Mouse (Mus musculus) small intestine, adult 2 months (tissue): ENCODE data around the gene Vamp4. TPM values are rescaled to one million over a fixed set of nuclear protein-coding genes. Genes with fewer than 3 reads are reported as not detected.
"Not testable (repeated sequence)": the region's sequence is repeated elsewhere in the genome, so short reads cannot be mapped to it uniquely, and the experiment has no call there.

Experiments used
- H3K27ac ChIP-seq: fragments of 200-500 bp; 2 replicates; pipeline ENCODE4 v1.5.1; 2012; ENCODE audit warnings: low read depth, low read length, control low read depth, inconsistent platforms; ENCODE audit not compliant: insufficient read depth
- H3K27me3 ChIP-seq: fragments of 200-500 bp; 2 replicates; pipeline ENCODE4 v1.6.1; 2012; ENCODE audit warnings: mild to moderate bottlenecking, moderate library complexity, low read length, inconsistent platforms; ENCODE audit not compliant: control insufficient read depth, insufficient read depth
- H3K36me3 ChIP-seq: fragments of 200-500 bp; 2 replicates; pipeline ENCODE4 v1.6.1; 2012; ENCODE audit warnings: mild to moderate bottlenecking, low read length, control low read depth, inconsistent platforms; ENCODE audit not compliant: control insufficient read depth, insufficient read depth
- H3K4me1 ChIP-seq: fragments of 200-500 bp; 2 replicates; pipeline ENCODE4 v1.6.1; 2012; ENCODE audit warnings: low read length, inconsistent platforms, mixed read lengths; ENCODE audit not compliant: control insufficient read depth, insufficient read depth, insufficient read length
- H3K4me3 ChIP-seq: fragments of 200-500 bp; 2 replicates; pipeline ENCODE4 v1.5.1; 2012; ENCODE audit warnings: low read depth, mild to moderate bottlenecking, control low read depth, inconsistent platforms, low read length, moderate library complexity
- CTCF ChIP-seq: fragments of 200-500 bp; IDR thresholded peaks from 2 replicates; pipeline ENCODE4 v1.5.1; 2012; ENCODE audit warnings: low read depth, mild to moderate bottlenecking, control low read depth, inconsistent platforms, low read length, moderate library complexity, mixed read lengths; ENCODE audit not compliant: insufficient replicate concordance, insufficient read length; ENCODE audit errors: extremely low read depth
- POLR2A ChIP-seq: fragments of 200-500 bp; IDR thresholded peaks from 2 replicates; pipeline ENCODE4 v1.6.1; 2012; ENCODE audit warnings: low read depth, mild to moderate bottlenecking, control low read depth, inconsistent platforms, low read length, moderate library complexity
- WGBS: fragments of 180-500 bp; shearing (Covaris S2); methylation state at CpG from one replicate; pipeline ENCODE4 v1.1.7; 2018; 5-methylcytosine and 5-hydroxymethylcytosine counted together
- polyA plus RNA-seq: library from polyadenylated mRNA; depleted of rRNA; stranded (reverse); fragments of >200 nt; gene quantifications from 2 replicates; pipeline ENCODE4 v1.2.3, GENCODE M21; 2012

Gene Vamp4
- polyA plus RNA-seq, 1 experiment = 6.6 TPM

DNA sequence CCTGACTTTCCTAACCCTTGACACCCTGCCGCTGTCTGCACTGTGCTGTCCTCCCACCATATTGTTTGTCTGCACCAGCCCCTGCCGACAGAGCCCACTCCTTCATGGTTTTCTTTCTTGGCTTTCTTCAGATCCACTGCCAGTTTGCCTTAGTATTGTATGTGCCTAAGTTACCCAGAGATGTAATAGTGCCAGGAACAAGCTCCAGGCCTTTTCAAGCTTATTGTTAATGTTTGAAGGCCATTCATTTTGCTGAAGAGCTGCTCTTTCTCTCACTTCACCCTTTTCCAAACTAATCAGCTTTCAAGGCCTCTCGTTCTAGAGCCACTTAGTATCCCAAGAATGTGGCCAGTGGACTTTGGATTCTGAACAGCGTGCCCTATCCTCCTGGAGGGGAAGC is 40.9 kb downstream of the Vamp4 start:
- WGBS = 51% methylated on average over 4 of the region's 4 CpGs
- no peaks in the 10 kb centered on the region for H3K27me3 ChIP-seq
- H3K4me3 ChIP-seq = no peak overlapping the region
- no peak for TF ChIP-seq POLR2A
- TF ChIP-seq CTCF = no peak
- H3K4me1 ChIP-seq = no peaks in the 10 kb centered on the region
- H3K36me3 ChIP-seq = no peaks in the 10 kb centered on the region
- no peak overlapping the region for H3K27ac ChIP-seq

GRCm38 (mm10) chr1:162615511-162615910 is 45.2 kb downstream of the Vamp4 start:
- WGBS = 77% methylated on average over 1 of the region's 1 CpGs
- no peak overlapping the region for H3K27ac ChIP-seq
- H3K36me3 ChIP-seq = no peaks in the 10 kb centered on the region
- no peaks in the 10 kb centered on the region for H3K4me1 ChIP-seq
- no peak for TF ChIP-seq POLR2A
- no peak for TF ChIP-seq CTCF
- no peaks in the 10 kb centered on the region for H3K27me3 ChIP-seq
- H3K4me3 ChIP-seq = no peak overlapping the region

GRCm38 (mm10) chr1:162620487-162620886 is 50.2 kb downstream of the Vamp4 start:
- H3K27me3 ChIP-seq = no peaks in the 10 kb centered on the region
- no peaks in the 10 kb centered on the region for H3K4me1 ChIP-seq
- no peak overlapping the region for H3K27ac ChIP-seq
- WGBS = 70% methylated on average over 4 of the region's 4 CpGs
- H3K36me3 ChIP-seq = no peaks in the 10 kb centered on the region
- H3K4me3 ChIP-seq = no peak overlapping the region
- TF ChIP-seq CTCF (peak; percentile 56; the same call in 1 of the 2 replicates), POLR2A (no peak)

- WGBS = 29% methylated on average over 4 of the region's 4 CpGs
- no peak overlapping the region for H3K27ac ChIP-seq
- TF ChIP-seq POLR2A (no peak), CTCF (no peak)
- no peak overlapping the region for H3K4me3 ChIP-seq
- H3K4me1 ChIP-seq = no peaks in the 10 kb centered on the region
- no peaks in the 10 kb centered on the region for H3K27me3 ChIP-seq
- H3K36me3 ChIP-seq = no peaks in the 10 kb centered on the region
Measured at GRCm38 (mm10) chr1:162623895-162624294, 53.6 kb downstream of the Vamp4 start.

DNA sequence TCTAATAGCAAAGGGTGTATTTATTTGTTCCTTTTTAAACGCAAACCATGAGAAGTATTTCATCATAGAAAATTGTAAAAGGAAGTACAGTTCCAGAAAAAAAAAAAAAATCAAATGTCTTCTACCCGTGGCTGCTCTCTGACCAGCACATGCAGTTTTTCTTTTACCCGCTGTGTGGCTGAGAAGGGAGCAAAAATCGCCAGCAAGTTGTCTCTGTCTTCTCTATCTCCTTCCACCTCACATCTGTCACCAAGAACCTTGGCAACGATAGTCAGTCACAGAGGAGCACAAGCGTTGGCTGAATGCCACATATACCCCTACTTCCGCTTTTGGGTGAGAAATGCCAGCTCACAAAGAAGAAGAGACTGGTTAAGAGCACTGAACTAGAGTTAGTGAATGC is 54.9 kb downstream of the Vamp4 start:
- Histone ChIP-seq H3K4me1 (no peaks in the 10 kb centered on the region), H3K27me3 (no peaks in the 10 kb centered on the region), H3K36me3 (no peaks in the 10 kb centered on the region), H3K4me3 (no peak overlapping the region), H3K27ac (no peak overlapping the region)
- WGBS = 13% methylated on average over 7 of the region's 7 CpGs
- TF ChIP-seq POLR2A = no peak
- TF ChIP-seq CTCF = no peak

DNA sequence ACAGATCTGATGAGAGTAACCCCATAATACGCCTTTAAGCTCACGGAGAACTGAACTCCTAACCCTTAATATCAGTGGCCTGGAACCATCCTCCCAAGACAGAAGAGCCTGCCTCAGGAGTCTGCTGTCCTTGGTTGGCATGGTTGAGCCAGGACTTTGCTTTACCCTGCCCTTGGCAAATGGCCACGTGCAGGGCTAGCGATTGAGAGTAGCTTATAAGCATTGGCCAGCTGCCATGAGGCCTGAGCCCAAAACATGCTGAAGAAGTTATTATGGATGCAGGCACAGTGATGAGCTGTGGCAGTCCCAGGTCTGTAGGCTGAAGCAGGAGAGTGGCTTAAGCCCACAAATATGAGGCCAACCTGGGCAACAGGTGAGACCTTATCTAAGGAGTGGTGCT is 57.5 kb downstream of the Vamp4 start:
- 39% methylated on average over 4 of the region's 4 CpGs for WGBS
- H3K36me3 ChIP-seq, H3K27me3 ChIP-seq, H3K27ac ChIP-seq, H3K4me3 ChIP-seq, H3K4me1 ChIP-seq: not testable (repeated sequence)

DNA sequence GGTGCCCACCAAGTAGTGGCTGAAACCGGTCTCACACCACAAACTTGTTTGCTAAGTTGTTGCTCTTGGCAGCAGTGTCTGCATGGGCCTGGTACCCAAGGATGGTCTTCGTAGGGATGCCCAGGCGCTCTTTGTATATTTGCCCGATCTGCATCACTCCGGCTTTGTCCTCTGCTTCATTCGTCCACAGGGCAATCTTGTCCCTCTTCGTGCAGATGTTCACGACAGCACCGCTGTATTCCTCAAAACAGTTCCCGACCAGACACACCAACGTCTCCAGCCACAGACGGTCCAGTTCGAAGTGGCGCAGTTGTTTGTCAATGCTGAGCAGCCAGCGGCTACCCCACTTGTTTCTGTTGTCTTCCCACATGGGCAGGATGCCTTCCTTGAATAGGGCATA is 58.0 kb downstream of the Vamp4 start:
- H3K27ac ChIP-seq, H3K4me3 ChIP-seq, H3K36me3 ChIP-seq, H3K27me3 ChIP-seq, H3K4me1 ChIP-seq: not testable (repeated sequence)
- 94% methylated on average over 15 of the region's 15 CpGs for WGBS

GRCm38 (mm10) chr1:162635291-162635931 is 65.1 kb downstream of the Vamp4 start:
- WGBS = 73% methylated on average over 1 of the region's 1 CpGs
- not testable (repeated sequence) for H3K4me1 ChIP-seq, H3K27me3 ChIP-seq, H3K4me3 ChIP-seq, H3K36me3 ChIP-seq, H3K27ac ChIP-seq
